Mouse (Mus musculus): ENCODE data around the gene Camk2g. TPM values are rescaled to one million over a fixed set of nuclear protein-coding genes. Genes with fewer than 3 reads are reported as not detected.

The Camk2g gene
- polyA plus RNA-seq, 1 experiment from 2014 or later = 140 TPM

GRCm38 (mm10) chr14:20749494-20750051, 44.3 kb downstream of the Camk2g start:
- Histone ChIP-seq H3K27me3 (replicated peaks) (no peaks in the 10 kb centered on the region), H3K27ac (no peak overlapping the region), H3K4me1 (no peaks in the 10 kb centered on the region), H3K9ac (no peak overlapping the region), H3K9me3 (no peaks in the 10 kb centered on the region), H3K4me2 (no peak overlapping the region), H3K36me3 (replicated peaks) (0 out of 2 replicates have a peak, but pooled peaks cover 6% of the 10 kb centered on the region), H3K4me3 (no peak overlapping the region)
- no peak for ATAC-seq (replicated peaks)
- WGBS = 87% methylated on average over 4 of the region's 4 CpGs

DNA sequence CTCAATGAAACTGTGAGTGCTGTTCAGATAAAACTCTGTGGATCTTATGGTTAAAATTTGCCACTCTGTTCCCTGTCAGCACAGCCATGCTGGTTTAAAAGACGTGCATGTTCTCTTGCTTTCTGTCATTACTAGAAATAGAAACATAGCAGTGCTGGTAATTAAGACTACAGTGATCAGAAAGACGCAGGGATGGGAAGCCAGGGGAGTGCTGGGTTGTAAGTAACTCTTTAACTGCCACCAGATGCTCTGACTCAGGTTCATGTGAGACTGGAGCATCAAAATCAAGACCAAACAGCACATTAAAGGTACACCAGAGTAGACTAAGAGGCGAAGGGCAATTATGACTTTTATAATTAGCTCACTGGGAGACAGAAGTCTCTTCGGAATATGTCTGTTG, 45.5 kb downstream of the Camk2g start:
- ATAC-seq (replicated peaks) = no peak
- H3K4me3 ChIP-seq = no peak overlapping the region
- H3K9me3 ChIP-seq = no peaks in the 10 kb centered on the region
- no peaks in the 10 kb centered on the region for H3K4me1 ChIP-seq
- peaks cover 10% of the 10 kb centered on the region; the same call in 1 of the 2 replicates for H3K36me3 ChIP-seq (replicated peaks)
- H3K27ac ChIP-seq = no peak overlapping the region
- H3K4me2 ChIP-seq = no peak overlapping the region
- no peaks in the 10 kb centered on the region for H3K27me3 ChIP-seq (replicated peaks)
- 81% methylated on average over 4 of the region's 4 CpGs for WGBS
- no peak overlapping the region for H3K9ac ChIP-seq

DNA sequence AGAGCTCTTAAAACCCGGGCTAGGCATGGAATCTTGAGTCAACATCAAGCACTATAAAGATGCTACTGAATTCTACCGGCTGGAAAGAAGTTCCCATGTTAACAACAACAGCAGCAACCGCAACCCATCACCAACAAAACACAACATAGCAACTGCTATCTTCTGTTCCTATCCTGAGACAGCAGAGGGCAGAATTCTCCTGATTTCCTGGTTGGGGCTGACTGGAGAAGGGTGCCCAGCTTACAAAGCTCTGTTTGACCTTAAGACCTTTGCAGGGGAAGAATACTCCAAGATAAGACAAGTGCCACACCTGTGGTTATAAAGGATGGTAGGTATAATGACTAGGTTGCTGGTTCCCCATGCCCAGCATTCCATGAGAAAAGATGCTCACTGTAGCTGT, 47.0 kb downstream of the Camk2g start:
- no peak overlapping the region for H3K27ac ChIP-seq

GRCm38 (mm10) chr14:20743614-20744013, 50.3 kb downstream of the Camk2g start:
- Histone ChIP-seq H3K4me1 (no peaks in the 10 kb centered on the region), H3K36me3 (replicated peaks) (peaks cover 15% of the 10 kb centered on the region; the same call in 1 of the 2 replicates), H3K27me3 (replicated peaks) (no peaks in the 10 kb centered on the region), H3K4me3 (no peak overlapping the region), H3K9ac (no peak overlapping the region), H3K9me3 (no peaks in the 10 kb centered on the region), H3K4me2 (no peak overlapping the region), H3K27ac (no peak overlapping the region)
- no peak for ATAC-seq (replicated peaks)
- 88% methylated on average over 3 of the region's 3 CpGs for WGBS

More for the DNA sequence above, 47.0 kb downstream of the Camk2g start:
- WGBS = 81% methylated on average over 3 of the region's 3 CpGs
- Histone ChIP-seq H3K4me1 (no peaks in the 10 kb centered on the region), H3K4me3 (no peak overlapping the region), H3K4me2 (no peak overlapping the region), H3K9ac (no peak overlapping the region), H3K9me3 (no peaks in the 10 kb centered on the region), H3K36me3 (replicated peaks) (peaks cover 15% of the 10 kb centered on the region; the same call in 1 of the 2 replicates), H3K27me3 (replicated peaks) (no peaks in the 10 kb centered on the region)
- no peak for ATAC-seq (replicated peaks)

DNA sequence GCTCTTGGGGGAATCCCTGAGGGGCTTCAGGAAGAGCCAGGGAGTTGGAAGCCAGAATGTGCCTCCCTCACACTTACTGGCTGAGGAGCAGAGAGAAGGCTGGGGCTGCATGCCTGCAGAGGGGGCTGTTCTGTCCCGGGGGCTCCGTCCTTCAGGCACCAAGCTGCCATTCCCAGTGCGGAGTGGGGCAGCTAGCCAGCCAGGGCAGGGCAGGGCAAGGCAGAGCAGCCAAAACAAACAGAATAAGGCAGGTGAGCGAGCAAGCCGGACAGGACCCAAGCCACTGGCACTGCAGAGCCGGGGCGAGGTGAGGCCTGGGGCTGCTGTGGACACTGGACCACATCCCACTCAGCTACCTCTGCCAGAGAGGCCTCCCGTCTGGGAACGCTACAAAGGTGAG, 52.6 kb downstream of the Camk2g start:
- no peaks in the 10 kb centered on the region for H3K4me1 ChIP-seq
- no peak overlapping the region for H3K4me2 ChIP-seq
- no peak for ATAC-seq (replicated peaks)
- H3K27ac ChIP-seq = no peak overlapping the region
- 87% methylated on average over 9 of the region's 9 CpGs for WGBS
- H3K4me3 ChIP-seq = no peak overlapping the region
- H3K27me3 ChIP-seq (replicated peaks) = no peaks in the 10 kb centered on the region
- peaks cover 12% of the 10 kb centered on the region; the same call in 1 of the 2 replicates for H3K36me3 ChIP-seq (replicated peaks)
- no peak overlapping the region for H3K9ac ChIP-seq
- H3K9me3 ChIP-seq = no peaks in the 10 kb centered on the region

DNA sequence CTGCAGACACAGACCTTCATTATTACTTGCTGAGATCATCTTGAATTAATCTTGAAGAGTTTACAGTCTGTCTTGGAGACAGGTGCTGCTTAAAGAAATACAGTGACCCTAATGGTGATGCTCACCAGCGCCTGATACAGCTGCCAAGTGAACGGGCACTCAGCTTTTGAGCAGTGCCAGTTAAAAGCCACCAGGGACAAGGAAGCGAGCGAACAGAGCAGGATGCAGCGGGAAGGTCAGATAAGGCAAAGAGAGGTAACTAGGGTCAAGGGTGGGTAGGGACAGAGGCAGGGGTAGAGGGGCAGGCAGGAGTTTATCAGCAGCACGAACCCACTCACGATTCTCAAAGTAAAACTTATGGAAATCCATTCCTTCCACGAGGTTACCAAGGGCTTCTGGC, 55.4 kb downstream of the Camk2g start:
- no peak for ATAC-seq (replicated peaks)
- Histone ChIP-seq H3K4me1 (peaks cover 5% of the 10 kb centered on the region), H3K9ac (no peak overlapping the region), H3K27me3 (replicated peaks) (no peaks in the 10 kb centered on the region), H3K4me3 (no peak overlapping the region), H3K4me2 (no peak overlapping the region), H3K36me3 (replicated peaks) (peaks cover 9% of the 10 kb centered on the region), H3K9me3 (no peaks in the 10 kb centered on the region), H3K27ac (no peak overlapping the region)
- 90% methylated on average over 8 of the region's 8 CpGs for whole genome bisulfite sequencing

DNA sequence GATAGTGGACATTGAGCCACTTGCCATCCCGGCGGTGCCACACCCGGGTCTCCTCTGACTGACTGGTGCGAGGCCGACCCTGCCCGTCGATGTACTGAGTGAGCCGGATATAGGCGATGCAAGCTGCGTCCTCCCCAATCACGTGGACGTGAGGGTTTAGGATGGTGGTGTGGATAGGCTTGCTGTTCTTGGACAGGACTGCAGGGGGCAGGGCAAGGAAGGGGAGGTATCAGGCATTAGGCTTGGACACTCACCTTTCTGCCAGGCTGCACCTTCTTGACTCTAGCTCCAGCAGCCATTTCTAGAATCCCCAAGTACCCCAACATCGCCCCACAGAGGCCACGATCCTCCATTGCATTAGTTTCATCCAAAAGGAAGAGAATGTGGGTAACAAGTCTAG, 56.6 kb downstream of the Camk2g start:
- H3K27ac ChIP-seq = no peak overlapping the region
- ATAC-seq (replicated peaks) = no peak
- no peak overlapping the region for H3K4me2 ChIP-seq
- H3K4me3 ChIP-seq = no peak overlapping the region
- H3K27me3 ChIP-seq (replicated peaks) = no peaks in the 10 kb centered on the region
- H3K9ac ChIP-seq = no peak overlapping the region
- H3K36me3 ChIP-seq (replicated peaks) = peaks cover 6% of the 10 kb centered on the region
- WGBS = 44% methylated on average over 14 of the region's 14 CpGs
- H3K9me3 ChIP-seq = no peaks in the 10 kb centered on the region
- H3K4me1 ChIP-seq = peaks cover 11% of the 10 kb centered on the region

DNA sequence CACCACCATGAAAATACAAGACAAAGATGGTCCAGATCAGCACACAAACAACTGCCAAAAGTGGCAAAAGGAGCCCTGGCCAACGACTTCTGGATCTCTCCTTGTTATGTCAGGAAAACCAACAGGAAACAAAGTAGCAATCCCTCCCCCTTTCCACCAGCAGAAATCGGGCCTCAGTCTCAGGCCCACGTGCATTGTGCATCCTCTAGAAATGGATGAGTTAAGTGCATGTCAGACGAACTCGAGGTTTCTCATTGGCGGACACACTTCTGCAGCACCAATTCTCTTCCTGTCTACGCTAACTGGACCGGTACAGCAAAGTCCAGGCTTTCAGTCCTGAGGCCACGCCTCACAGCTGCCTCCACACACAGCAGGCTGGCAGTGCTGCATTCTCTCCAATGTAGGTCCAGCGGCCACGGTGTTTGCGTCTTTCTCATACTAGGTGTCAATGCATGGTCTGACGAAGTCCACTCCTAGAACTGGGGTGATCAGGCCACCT, 57.9 kb downstream of the Camk2g start:
- no peak overlapping the region for H3K4me2 ChIP-seq
- no peaks in the 10 kb centered on the region for H3K27me3 ChIP-seq (replicated peaks)
- no peak overlapping the region for H3K9ac ChIP-seq
- H3K9me3 ChIP-seq = no peaks in the 10 kb centered on the region
- peaks cover 4% of the 10 kb centered on the region for H3K36me3 ChIP-seq (replicated peaks)
- WGBS = 88% methylated on average over 13 of the region's 13 CpGs
- peaks cover 11% of the 10 kb centered on the region for H3K4me1 ChIP-seq
- H3K4me3 ChIP-seq = no peak overlapping the region
- ATAC-seq (replicated peaks) = no peak
- no peak overlapping the region for H3K27ac ChIP-seq

GRCm38 (mm10) chr14:20735052-20735451, 58.8 kb downstream of the Camk2g start:
- Histone ChIP-seq H3K4me2 (peak overlapping the region; percentile 66; the same call in 1 of the 2 replicates), H3K27me3 (replicated peaks) (no peaks in the 10 kb centered on the region), H3K4me3 (no peak overlapping the region), H3K9me3 (no peaks in the 10 kb centered on the region), H3K27ac (0 out of 2 replicates have a peak overlapping the region, but pooled peaks have one; percentile 42), H3K4me1 (peaks cover 11% of the 10 kb centered on the region), H3K36me3 (replicated peaks) (peaks cover 4% of the 10 kb centered on the region), H3K9ac (no peak overlapping the region)
- 69% methylated on average over 2 of the region's 2 CpGs for WGBS
- no peak for ATAC-seq (replicated peaks)

- H3K9ac ChIP-seq = peak within 1 kb of the TSS; percentile 91
- peaks cover 11% of the 10 kb centered on the region for H3K4me1 ChIP-seq
- ATAC-seq (replicated peaks) = peak; percentile 99
- WGBS = 0% methylated on average over 72 of the region's 81 CpGs
- H3K4me3 ChIP-seq = peak within 1 kb of the TSS; percentile 78
- H3K36me3 ChIP-seq (replicated peaks) = peaks cover 4% of the 10 kb centered on the region
- no peaks in the 10 kb centered on the region for H3K27me3 ChIP-seq (replicated peaks)
- peak within 1 kb of the TSS; percentile 66 for H3K4me2 ChIP-seq
- H3K27ac ChIP-seq = peak within 1 kb of the TSS; percentile 89
- no peaks in the 10 kb centered on the region for H3K9me3 ChIP-seq
These were observed 59.7 kb downstream of the Camk2g start, which contains the start of gene Ndst2 for GRCm38 (mm10) chr14:20733952-20734774. Ndst2 (minus strand) TSS chr14:20734562.

DNA sequence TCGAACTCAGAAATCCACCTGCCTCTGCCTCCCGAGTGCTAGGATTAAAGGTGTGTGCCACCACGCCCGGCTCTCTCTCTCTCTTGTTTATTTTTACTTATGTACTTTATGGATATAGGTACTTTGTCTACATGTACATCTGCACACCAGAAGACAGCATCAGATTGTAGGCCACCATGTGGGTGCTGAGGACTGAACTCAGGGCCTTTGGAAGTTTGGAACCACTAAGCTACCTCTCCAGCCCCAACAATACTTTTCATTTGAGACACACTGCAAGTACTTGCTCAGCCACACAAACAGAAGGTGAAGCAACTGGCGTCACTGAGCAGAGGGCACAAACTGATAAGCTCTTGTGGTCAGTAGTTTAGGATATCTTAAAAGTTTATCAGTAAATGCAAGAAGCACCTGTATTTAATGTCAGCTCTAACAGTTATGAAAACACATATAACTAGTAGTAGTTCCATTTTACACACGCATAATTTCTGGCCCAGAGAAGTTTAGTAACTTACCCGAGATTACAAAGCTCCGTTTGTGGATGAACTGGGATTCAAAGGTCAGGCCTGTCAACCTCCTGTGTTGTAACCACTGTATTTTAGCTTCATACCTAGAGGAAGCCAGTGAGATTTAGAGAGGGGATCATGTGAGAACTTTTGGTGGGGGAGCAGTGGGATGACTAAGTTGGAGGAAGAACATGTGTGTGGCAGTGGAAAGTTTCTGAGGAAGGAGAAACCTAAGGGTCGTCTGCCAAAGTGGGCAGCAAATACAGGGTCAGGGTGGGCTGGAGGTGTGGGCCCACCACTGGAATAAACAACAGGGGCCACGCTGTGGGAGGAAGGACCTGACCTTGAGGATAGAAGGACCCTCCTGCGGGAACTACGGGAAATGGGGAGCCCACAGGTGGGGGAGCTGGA, 60.6 kb downstream of the Camk2g start:
- peak overlapping the region; percentile 78 for H3K4me3 ChIP-seq
- H3K4me1 ChIP-seq = peaks cover 11% of the 10 kb centered on the region
- WGBS = 53% methylated on average over 12 of the region's 12 CpGs
- H3K9me3 ChIP-seq = no peaks in the 10 kb centered on the region
- peak overlapping the region; percentile 89; the same call in 1 of the 2 replicates for H3K27ac ChIP-seq
- no peaks in the 10 kb centered on the region for H3K27me3 ChIP-seq (replicated peaks)
- H3K4me2 ChIP-seq = peak overlapping the region; percentile 66
- peak overlapping the region; percentile 91 for H3K9ac ChIP-seq
- H3K36me3 ChIP-seq (replicated peaks) = peaks cover 9% of the 10 kb centered on the region
- ATAC-seq (replicated peaks) = no peak; the same call in 1 of the 2 replicates
